Mouse (Mus musculus) stomach, postnatal 0 days (tissue): ENCODE results near the gene Slc4a4.

Source experiments
- CTCF ChIP-seq: IDR thresholded peaks from 2 replicates; pipeline ENCODE4 v1.5.1; 2016; ENCODE audit warnings: antibody characterized with exemption, low read depth, mild to moderate bottlenecking, moderate library complexity
- EP300 ChIP-seq: optimal IDR thresholded peaks from 2 replicates; pipeline ENCODE3; 2016; ENCODE audit warnings: antibody characterized with exemption

DNA sequence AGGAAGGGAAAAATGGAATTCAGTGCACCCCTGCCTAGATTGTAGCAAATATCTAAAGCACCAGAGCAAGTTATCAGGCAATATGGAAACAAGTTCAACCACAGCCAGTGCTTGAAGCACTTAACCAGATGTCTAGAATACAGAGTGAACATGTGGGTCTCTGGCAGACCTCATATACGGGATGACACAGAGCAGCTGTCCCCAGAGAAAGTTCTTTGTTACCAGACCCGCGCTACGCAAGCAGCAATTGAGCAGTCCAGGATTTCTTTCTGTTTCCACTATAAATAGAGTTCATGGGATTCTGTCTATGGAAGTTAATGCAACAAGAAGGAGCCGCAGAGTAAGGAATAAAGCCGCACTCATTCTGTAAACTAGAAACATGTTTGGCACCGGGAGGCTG is 46.8 kb downstream of the Slc4a4 start:
- no peak for TF ChIP-seq CTCF
- TF ChIP-seq EP300 = no peak
